Mouse (Mus musculus) left cerebral cortex, postnatal 4 days (tissue): ENCODE data around the gene Sccpdh. TPM values are rescaled to one million over a fixed set of nuclear protein-coding genes. Genes with fewer than 3 reads are reported as not detected.

Experiments
- DNase-seq: peaks from one replicate; pipeline ENCODE4 v3.0.0-alpha.2; 2022
- intact Hi-C: fragments of 180-260 bp; cut with DNase I; formaldehyde crosslinking; loops from one replicate; pipeline ENCODE4 v1.15.1; 2025
- total RNA-seq, 2 experiments: library from RNA; stranded (reverse); gene quantifications; 2 replicates each; pipeline ENCODE4 v1.2.3; 2021

Gene Sccpdh
- total RNA-seq, 2 experiments from 2014 or later = 88.3 to 88.5 TPM

DNA sequence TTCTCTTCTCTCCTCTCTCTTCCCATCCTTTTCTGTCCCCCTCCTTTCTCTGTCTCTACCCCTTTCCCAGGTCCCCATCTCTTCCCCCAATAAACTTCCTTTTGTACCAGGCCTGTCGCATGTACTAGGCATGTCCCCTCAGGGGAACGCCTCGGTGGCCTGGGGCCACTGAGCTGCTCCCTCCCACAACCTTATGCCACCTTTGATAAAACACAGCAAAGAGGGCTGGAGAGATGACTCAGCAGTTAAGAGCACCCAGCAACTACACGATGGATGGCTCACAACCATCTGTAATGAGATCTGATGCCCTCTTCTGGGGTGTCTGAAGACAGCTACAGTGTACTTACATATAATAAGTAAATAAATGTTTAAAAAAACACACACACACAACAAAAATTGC lies 47.8 kb downstream of the Sccpdh start:
- intact Hi-C loops = no loop called here
- DNase-seq = no peak

DNA sequence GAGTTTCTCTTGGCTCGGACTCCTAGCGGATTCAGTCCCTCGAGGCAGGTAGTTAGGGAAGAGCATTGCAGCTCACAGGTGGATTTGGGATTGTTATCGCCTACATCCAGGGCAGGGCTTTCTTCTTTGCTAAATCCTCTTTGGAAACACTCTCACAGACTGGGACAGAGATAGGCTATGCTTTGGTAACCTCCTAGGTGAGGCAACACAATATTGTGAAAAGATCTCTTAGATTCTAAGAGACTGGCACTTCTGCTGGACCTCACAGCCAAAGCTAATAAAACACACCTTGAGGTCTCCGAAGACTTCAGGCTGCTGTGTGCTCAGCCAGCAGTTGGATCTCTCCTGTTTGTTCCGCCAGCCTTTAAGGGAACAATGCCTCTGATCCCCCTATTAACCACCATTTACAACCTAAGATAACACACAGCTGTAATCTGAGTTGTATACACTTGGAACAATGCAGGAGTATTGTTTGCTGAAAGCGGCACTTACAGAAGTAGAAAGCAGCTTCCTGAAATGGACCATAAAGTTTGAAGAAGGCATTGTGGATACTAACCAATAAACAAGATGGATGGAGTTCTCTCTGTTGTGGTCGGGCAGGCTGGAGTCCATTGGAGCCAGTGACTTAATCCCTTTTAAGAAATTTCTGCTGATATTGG lies 54.9 kb downstream of the Sccpdh start:
- intact Hi-C loops = no loop called here
- DNase-seq = no peak

DNA sequence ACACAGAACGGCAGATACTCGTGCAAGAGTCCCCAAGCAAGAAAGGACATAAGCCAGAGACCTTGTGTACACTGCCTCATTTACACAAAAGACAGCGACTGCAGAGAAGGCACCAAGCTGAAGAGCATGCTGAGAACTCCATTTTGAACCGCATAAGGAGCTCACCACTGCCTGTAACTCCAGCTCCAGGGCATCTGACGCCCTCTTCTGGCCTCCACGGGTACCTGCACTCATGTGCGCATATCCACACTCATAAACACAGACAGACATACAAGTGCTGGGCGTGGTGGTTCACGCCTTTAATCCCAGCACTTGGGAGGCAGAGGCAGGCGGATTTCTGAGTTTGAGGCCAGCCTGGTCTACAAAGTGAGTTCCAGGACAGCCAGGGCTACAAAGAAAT lies 60.7 kb downstream of the Sccpdh start:
- intact Hi-C loops = no loop called here
- DNase-seq = no peak

DNA sequence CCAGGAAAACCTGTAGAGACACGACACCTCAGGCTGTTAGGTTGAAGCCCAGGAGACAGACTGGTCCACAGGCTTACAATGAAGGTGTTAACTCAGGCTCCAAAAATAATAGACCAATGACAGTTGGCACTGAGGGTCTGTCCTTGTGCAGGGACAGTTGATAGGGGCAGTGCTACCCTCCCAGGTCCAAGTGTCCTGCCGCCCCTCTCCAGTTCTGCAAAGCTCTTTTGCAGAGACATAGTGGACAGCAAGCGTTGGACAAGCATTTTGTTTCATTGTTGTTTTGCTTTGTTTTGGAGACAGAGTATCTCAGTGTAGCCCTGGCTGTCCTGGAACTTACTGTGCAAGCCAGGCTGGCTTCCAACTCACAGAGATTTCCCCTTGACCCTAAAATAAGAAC lies 63.4 kb downstream of the Sccpdh start:
- no peak for DNase-seq
- intact Hi-C loops = loop anchor here (10.0 kb wide), 1 partner anchor 87 kb away; no protein-coding TSS in a partner anchor

DNA sequence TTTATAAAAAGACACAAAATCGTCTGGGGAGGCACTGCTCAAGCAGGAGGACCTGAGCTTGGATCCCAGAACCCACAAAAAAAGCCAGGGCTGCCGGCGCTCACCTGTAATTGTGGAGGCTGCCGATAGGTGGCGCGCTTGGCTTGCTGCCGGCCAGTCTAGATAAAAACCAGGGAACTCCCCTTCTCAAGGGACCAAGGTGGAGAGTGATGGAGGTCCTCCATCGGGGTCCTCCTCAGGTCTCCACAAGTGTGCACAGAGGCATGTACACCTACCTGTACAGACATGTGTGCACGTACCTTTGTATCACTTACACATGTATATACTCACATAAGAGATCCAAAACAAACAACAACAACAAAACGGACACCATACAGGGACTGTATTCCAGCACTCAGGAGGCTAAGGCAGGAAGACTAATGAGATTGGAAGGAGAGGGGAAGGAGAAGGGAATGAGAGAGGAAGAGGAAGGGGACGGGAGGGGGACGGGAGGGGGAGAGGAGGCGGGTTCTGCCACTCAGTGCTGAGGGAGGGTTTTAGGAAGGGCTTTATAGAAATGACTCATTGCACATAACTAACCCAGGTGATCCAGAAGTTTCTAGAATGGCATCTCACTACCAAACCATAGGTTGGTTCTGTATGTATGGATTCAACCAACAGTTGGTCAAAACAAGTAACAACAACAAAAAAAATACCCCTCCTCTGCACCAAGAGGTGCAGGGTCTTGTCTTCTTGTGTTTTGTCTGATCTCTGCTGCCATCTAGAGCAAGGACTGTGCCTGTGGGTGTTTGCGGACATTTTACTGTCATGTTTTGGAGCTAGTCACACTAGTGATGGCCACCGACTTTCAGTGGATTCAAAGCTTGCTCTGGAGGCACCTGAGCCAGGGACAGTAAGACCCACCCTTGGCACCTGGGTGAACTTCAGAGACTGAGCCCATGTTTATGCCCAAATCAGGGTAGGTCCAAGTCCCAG lies 66.8 kb downstream of the Sccpdh start:
- DNase-seq = peak; percentile 56
- intact Hi-C loops = loop anchor here (5.0 to 10.0 kb wide), 2 partner anchors 90 to 232 kb away; no protein-coding TSS in a partner anchor

DNA sequence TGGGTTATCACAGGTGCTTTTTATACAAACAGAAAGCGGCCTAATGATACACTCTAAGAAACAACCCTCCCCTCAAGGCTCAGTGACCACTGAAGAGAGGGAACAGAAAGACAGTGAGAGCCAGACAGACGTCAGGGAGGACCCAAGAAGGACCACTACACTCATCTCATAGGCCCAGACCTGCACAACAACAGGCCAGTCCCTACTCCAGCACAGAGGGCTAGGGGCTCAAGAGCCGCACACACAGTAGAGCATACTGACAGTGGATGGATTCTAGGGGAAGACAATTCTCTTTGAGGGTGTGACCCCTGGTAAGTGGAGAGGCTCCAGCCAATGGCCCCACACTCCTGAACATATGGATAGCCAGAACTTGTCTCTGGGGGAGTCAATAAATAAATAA lies 68.5 kb downstream of the Sccpdh start:
- intact Hi-C loops = loop anchor here (5.0 to 10.0 kb wide), 2 partner anchors 92 to 234 kb away; no protein-coding TSS in a partner anchor
- DNase-seq = no peak

Other genes starting within 250 kb of the Sccpdh start
- 10 to 100 TPM; 34.0 to 39.8 TPM for gene Smyd3, start 150.2 kb upstream of the Sccpdh start, total RNA-seq
- 10 to 100 TPM; 28.1 to 28.2 TPM for gene Tfb2m, start 121.9 kb upstream of the Sccpdh start, total RNA-seq
- gene Cnst, start 121.8 kb upstream of the Sccpdh start, total RNA-seq = 10 to 100 TPM; 26.3 to 28.9 TPM
- under 1 TPM; 0.14 to 0.34 TPM for gene Kif28, start 77.1 kb downstream of the Sccpdh start, total RNA-seq
- under 1 TPM in 1 of 2 experiments, not detected in 1; 0.30 TPM for gene Gm10518, start 135.2 kb downstream of the Sccpdh start, total RNA-seq
- gene Ahctf1, start 135.5 kb downstream of the Sccpdh start, total RNA-seq = 10 to 100 TPM; 37.3 to 40.5 TPM